Mouse (Mus musculus) C2C12 (cell line): ENCODE measurements around the gene Tmem132e.

Source experiments
- CEBPB ChIP-seq: IDR thresholded peaks from one replicate; pipeline ENCODE4 v1.6.1; 2011; ENCODE audit warnings: low read depth, mild to moderate bottlenecking, control low read depth, moderate library complexity
- CTCF ChIP-seq: IDR thresholded peaks from one replicate; pipeline ENCODE4 v1.5.1; 2011; ENCODE audit not compliant: control insufficient read depth, insufficient read depth, insufficient read length
- MAX ChIP-seq: IDR thresholded peaks from one replicate; pipeline ENCODE4 v1.6.1; 2011; ENCODE audit warnings: mild to moderate bottlenecking, control low read depth
- MYOD1 ChIP-seq: IDR thresholded peaks from one replicate; pipeline ENCODE4 v1.6.1; 2011; ENCODE audit warnings: low read depth; ENCODE audit not compliant: control insufficient read depth, insufficient read length

DNA sequence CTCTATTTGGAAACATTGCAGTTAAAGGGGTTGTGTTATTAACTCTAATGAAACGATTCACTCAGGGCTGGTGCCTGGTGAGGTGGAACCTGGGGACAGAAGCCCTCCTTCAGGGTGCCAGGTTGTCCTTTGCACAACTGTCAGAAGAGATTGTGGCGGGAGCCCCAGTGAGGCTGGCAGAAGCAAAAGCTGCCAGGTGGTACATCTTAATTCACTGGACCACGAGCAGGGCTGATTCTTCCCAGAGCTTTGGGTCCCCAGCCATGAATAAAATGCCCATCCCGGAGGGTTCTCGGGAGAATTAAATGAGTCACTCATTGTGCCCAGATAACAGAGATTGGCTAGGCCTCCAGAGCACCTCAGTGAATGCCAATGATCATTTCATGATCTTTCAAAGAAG, 63.8 kb downstream of the Tmem132e start:
- TF ChIP-seq CTCF (no peak), MAX (no peak), CEBPB (no peak), MYOD1 (no peak)
